Mouse (Mus musculus) CH12.LX (cell line): ENCODE measurements at regions not wholly inside any gene's neighbourhood (a gene's known extent, or its start where the extent isn't known, plus 50 kb on each side); places are given as distances from the start of the nearest gene placed in this dataset.

ENCODE experiments used
- DNase-seq: peaks from one replicate; pipeline ENCODE4 v3.0.0-alpha.2; 2013; ENCODE audit errors: extremely low read depth
- H3K27ac ChIP-seq: 2 replicates; pipeline ENCODE4 v1.5.1; 2012; ENCODE audit warnings: low read depth, mild to moderate bottlenecking, control low read depth, moderate library complexity; ENCODE audit not compliant: insufficient read depth
- H3K27me3 ChIP-seq: replicated peaks from 2 replicates; pipeline ENCODE3; 2012; ENCODE audit warnings: inconsistent platforms
- H3K36me3 ChIP-seq, 2 experiments: replicated peaks in 1 of 2; 2 replicates each; pipeline versions ENCODE3 to v1.6.1; 2012; ENCODE audit warnings: inconsistent platforms in 1 of 2, low read length in 1 of 2, mild to moderate bottlenecking in 1 of 2, mixed read lengths in 1 of 2, moderate library complexity in 1 of 2; ENCODE audit not compliant: control insufficient read depth in 1 of 2, insufficient read depth in 1 of 2
- H3K4me1 ChIP-seq, 2 experiments: 2 replicates each; pipeline ENCODE4 v1.6.1; 2012; ENCODE audit warnings: inconsistent platforms in 1 of 2, moderate library complexity in 1 of 2; ENCODE audit not compliant: insufficient read depth in 2 of 2, control insufficient read depth in 1 of 2
- H3K4me2 ChIP-seq: 2 replicates; pipeline ENCODE4 v1.6.1; 2012; ENCODE audit warnings: low read depth, mild to moderate bottlenecking, control low read depth; ENCODE audit not compliant: poor library complexity, insufficient read depth, severe bottlenecking
- H3K4me3 ChIP-seq, 3 experiments: fragments of 150-350 bp in 1 of 3; sonication (generic) in 1 of 3; replicated peaks in 1 of 3; 2 replicates each; pipeline versions ENCODE3 to v1.5.1; 2011 to 2012; ENCODE audit warnings: low read depth in 2 of 3, low read length in 2 of 3, mild to moderate bottlenecking in 2 of 3, moderate library complexity in 2 of 3, control low read depth in 1 of 3, improper control_type of control experiment in 1 of 3, inconsistent platforms in 1 of 3, mixed read lengths in 1 of 3; ENCODE audit not compliant: poor library complexity in 1 of 3
- H3K79me2 ChIP-seq: replicated peaks from 2 replicates; pipeline ENCODE4 v1.6.1; 2012; ENCODE audit warnings: mild to moderate bottlenecking, moderate library complexity; ENCODE audit not compliant: control insufficient read depth, poor library complexity, insufficient read depth, severe bottlenecking; ENCODE audit errors: extremely low read depth
- H3K9ac ChIP-seq: 2 replicates; pipeline ENCODE4 v1.6.1; 2012; ENCODE audit warnings: low read depth, mild to moderate bottlenecking, control low read depth, moderate library complexity; ENCODE audit not compliant: insufficient read depth
- H3K9me3 ChIP-seq: replicated peaks from 2 replicates; pipeline ENCODE3; 2012; ENCODE audit warnings: low read length, inconsistent platforms, mixed read lengths
- BHLHE40 ChIP-seq: IDR thresholded peaks from 2 replicates; pipeline ENCODE4 v1.6.1; 2011; ENCODE audit warnings: mild to moderate bottlenecking, low read depth, low read length, improper control_type of control experiment
- CHD1 ChIP-seq: IDR thresholded peaks from 2 replicates; pipeline ENCODE4 v1.6.1; 2012; ENCODE audit warnings: low read depth, low read length, improper control_type of control experiment, inconsistent platforms
- ELF1 ChIP-seq: IDR thresholded peaks from 2 replicates; pipeline ENCODE4 v1.6.1; 2014; ENCODE audit warnings: low read depth, mild to moderate bottlenecking, inconsistent platforms, low read length, improper control_type of control experiment
- ETS1 ChIP-seq: conservative IDR thresholded peaks from 2 replicates; pipeline ENCODE4 v1.6.1; 2012; ENCODE audit warnings: low read depth, mild to moderate bottlenecking, inconsistent platforms, low read length, improper control_type of control experiment, moderate library complexity
- HCFC1 ChIP-seq: IDR thresholded peaks from 2 replicates; pipeline ENCODE4 v1.6.1; 2012; ENCODE audit warnings: low read depth, mild to moderate bottlenecking, inconsistent platforms, low read length, improper control_type of control experiment
- KAT2A ChIP-seq: IDR thresholded peaks from 2 replicates; pipeline ENCODE4 v1.6.1; 2012; ENCODE audit warnings: low read length, improper control_type of control experiment, inconsistent platforms; ENCODE audit not compliant: insufficient replicate concordance
- MAFK ChIP-seq: IDR thresholded peaks from 2 replicates; pipeline ENCODE4 v1.6.1; 2011; ENCODE audit warnings: low read length, improper control_type of control experiment; ENCODE audit not compliant: insufficient replicate concordance
- MXI1 ChIP-seq: IDR thresholded peaks from 2 replicates; pipeline ENCODE4 v1.6.1; 2011; ENCODE audit warnings: mild to moderate bottlenecking, low read depth, low read length, improper control_type of control experiment
- NRF1 ChIP-seq: IDR thresholded peaks from 2 replicates; pipeline ENCODE4 v1.6.1; 2014; ENCODE audit warnings: low read depth, mild to moderate bottlenecking, inconsistent platforms, low read length, improper control_type of control experiment, moderate library complexity
- PAX5 ChIP-seq: IDR thresholded peaks from 2 replicates; pipeline ENCODE4 v1.6.1; 2012; ENCODE audit warnings: low read length, inconsistent platforms, mixed read lengths
- RAD21 ChIP-seq: IDR thresholded peaks from 2 replicates; pipeline ENCODE4 v1.6.1; 2011; ENCODE audit warnings: low read depth, mild to moderate bottlenecking, low read length, improper control_type of control experiment, moderate library complexity
- RCOR1 ChIP-seq: conservative IDR thresholded peaks from 2 replicates; pipeline ENCODE4 v1.6.1; 2012; ENCODE audit warnings: low read depth, mild to moderate bottlenecking, inconsistent platforms, low read length, improper control_type of control experiment
- SIN3A ChIP-seq: IDR thresholded peaks from 2 replicates; pipeline ENCODE4 v1.6.1; 2012; ENCODE audit warnings: low read length, improper control_type of control experiment, inconsistent platforms
- UBTF ChIP-seq: IDR thresholded peaks from 2 replicates; pipeline ENCODE4 v1.6.1; 2012; ENCODE audit warnings: low read depth, mild to moderate bottlenecking, inconsistent platforms, low read length, improper control_type of control experiment, moderate library complexity
- USF2 ChIP-seq: conservative IDR thresholded peaks from 2 replicates; pipeline ENCODE4 v1.6.1; 2011; ENCODE audit warnings: low read depth, low read length, improper control_type of control experiment
- ZC3H11A ChIP-seq: IDR thresholded peaks from 2 replicates; pipeline ENCODE4 v1.6.1; 2012; ENCODE audit warnings: low read depth, mild to moderate bottlenecking, inconsistent platforms, low read length, improper control_type of control experiment
- dilution Hi-C: fragments of 300-500 bp; cut with MboI; formaldehyde crosslinking; loops from 2 replicates; pipeline ENCODE4 v1.14.3; 2020; ENCODE audit warnings: low sequenced_read_pairs; ENCODE audit not compliant: extremely low pct_unique_long_range_greater_than_20kb, extremely low pct_ligation_motif_present
- in situ Hi-C: fragments of 300-500 bp; cut with MboI; formaldehyde crosslinking; loops from 3 replicates; pipeline ENCODE4 v1.14.3; 2019; ENCODE audit warnings: low sequenced_read_pairs, low pct_ligation_motif_present, low pct_unique_long_range_greater_than_20kb, mixed read lengths

- no peaks in the 10 kb centered on the region for H3K9me3 ChIP-seq
- H3K9ac ChIP-seq, result no peak overlapping the region
- no peak overlapping the region for H3K27ac ChIP-seq
- no peak for TF ChIP-seq BHLHE40
- TF ChIP-seq RCOR1, result no peak
- no peak for TF ChIP-seq ETS1
- no peak for TF ChIP-seq SIN3A
- TF ChIP-seq KAT2A, result no peak
- TF ChIP-seq PAX5, result no peak
- no peak for TF ChIP-seq CHD1
- in situ Hi-C loops, result no loop called here
- no peaks in the 10 kb centered on the region for H3K36me3 ChIP-seq
- H3K4me1 ChIP-seq, result no peaks in the 10 kb centered on the region
- DNase-seq, result no peak
- dilution Hi-C loops, result no loop called here
- H3K79me2 ChIP-seq, result no peaks in the 10 kb centered on the region
- H3K4me2 ChIP-seq, result no peak overlapping the region
- no peaks in the 10 kb centered on the region for H3K27me3 ChIP-seq
- no peak overlapping the region for H3K4me3 ChIP-seq
Measured at GRCm38 (mm10) chr4:81962586-81962985, 520.0 kb upstream of the Mpdz start.

GRCm38 (mm10) chr4:81960552-81961534, 518.2 kb upstream of the Mpdz start:
- in situ Hi-C loops, result no loop called here
- dilution Hi-C loops, result no loop called here

More at GRCm38 (mm10) chr4:81960552-81961534, 518.2 kb upstream of the Mpdz start:
- Histone ChIP-seq H3K36me3 (no peaks in the 10 kb centered on the region), H3K4me2 (no peak overlapping the region), H3K27ac (no peak overlapping the region), H3K79me2 (no peaks in the 10 kb centered on the region), H3K9ac (no peak overlapping the region), H3K27me3 (no peaks in the 10 kb centered on the region), H3K4me3 (no peak overlapping the region), H3K9me3 (no peaks in the 10 kb centered on the region), H3K4me1 (no peaks in the 10 kb centered on the region)
- DNase-seq, result no peak
- TF ChIP-seq MXI1, result no peak
- TF ChIP-seq USF2, result no peak
- TF ChIP-seq ELF1, result no peak
- no peak for TF ChIP-seq NRF1
- no peak for TF ChIP-seq ZC3H11A
- TF ChIP-seq BHLHE40, result no peak
- TF ChIP-seq HCFC1, result no peak
- TF ChIP-seq MAFK, result no peak
- TF ChIP-seq RAD21, result no peak
- no peak for TF ChIP-seq UBTF
